Mouse (Mus musculus) C2C12 (cell line): ENCODE results near the gene Gm45140.

Source experiments
- CEBPB ChIP-seq: IDR thresholded peaks from one replicate; pipeline ENCODE4 v1.6.1; 2011; ENCODE audit warnings: low read depth, mild to moderate bottlenecking, control low read depth, moderate library complexity
- CTCF ChIP-seq: IDR thresholded peaks from one replicate; pipeline ENCODE4 v1.5.1; 2011; ENCODE audit not compliant: control insufficient read depth, insufficient read depth, insufficient read length
- FOSL1 ChIP-seq: IDR thresholded peaks from one replicate; pipeline ENCODE4 v1.8.0; 2011; ENCODE audit warnings: mild to moderate bottlenecking, low read length; ENCODE audit not compliant: poor library complexity, insufficient read depth, severe bottlenecking
- MYOG ChIP-seq: IDR thresholded peaks from one replicate; pipeline ENCODE4 v1.6.1; 2011; ENCODE audit not compliant: control insufficient read depth, insufficient read length; ENCODE audit errors: extremely low read depth
- USF1 ChIP-seq: IDR thresholded peaks from one replicate; pipeline ENCODE4 v1.6.1; 2011; ENCODE audit warnings: low read depth, mild to moderate bottlenecking, control low read depth, moderate library complexity

DNA sequence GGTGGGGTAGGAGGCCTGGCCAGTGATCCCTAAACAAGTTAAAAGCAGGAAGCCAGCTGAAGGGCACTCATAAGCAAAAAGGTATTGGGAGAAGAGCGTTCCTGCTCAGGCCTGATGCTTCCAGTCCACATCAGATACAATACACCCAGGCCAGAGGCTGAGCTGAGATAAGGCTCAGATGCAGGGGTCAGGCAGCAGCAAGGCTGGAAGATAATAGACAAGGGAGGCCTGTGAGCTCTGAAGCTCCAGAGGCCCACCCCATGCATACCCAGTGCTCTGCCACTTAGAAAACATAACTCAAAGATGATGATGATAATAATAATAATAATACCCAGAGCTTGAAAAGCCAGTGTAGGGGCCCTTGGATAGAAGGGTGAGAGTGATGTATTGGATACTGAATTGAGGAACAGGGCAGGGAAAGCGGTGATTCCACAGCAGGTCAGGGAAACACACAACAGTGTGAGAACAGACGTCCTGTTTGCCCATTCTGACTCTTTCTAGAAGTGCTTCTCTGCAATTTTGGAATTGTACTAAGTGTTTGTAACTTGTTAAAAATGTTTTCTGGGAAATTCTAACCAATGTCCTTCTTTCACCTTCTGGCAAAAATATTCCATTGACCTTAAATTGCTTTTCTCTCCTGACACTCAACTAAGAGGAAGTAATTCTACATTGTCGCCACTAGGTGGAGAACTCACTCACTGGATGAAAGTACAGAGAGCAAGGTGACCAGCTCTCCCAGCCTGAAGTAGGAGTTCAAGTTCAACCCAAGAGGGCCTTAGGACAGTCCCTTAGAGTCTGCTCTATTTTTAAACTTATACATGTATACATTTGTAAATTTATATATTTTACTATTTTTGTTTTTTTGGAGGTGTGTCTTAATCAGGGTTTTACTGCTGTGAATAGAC lies 72.0 kb downstream of the Gm45140 start:
- TF ChIP-seq CTCF, result no peak
- TF ChIP-seq FOSL1, result no peak
- no peak for TF ChIP-seq USF1
- TF ChIP-seq MYOG, result no peak
- TF ChIP-seq CEBPB, result no peak
